Mouse (Mus musculus): ENCODE data around the gene Arl11. TPM values are rescaled to one million over a fixed set of nuclear protein-coding genes. Genes with fewer than 3 reads are reported as not detected.
A peak's percentile ranks its signal among the peaks of the same experiment; 100 is the strongest.

The Arl11 gene
- polyA plus RNA-seq, 1 experiment, result not detected

GRCm38 (mm10) chr14:61354251-61355235, 45.0 kb downstream of the Arl11 start:
- no peak overlapping the region for H3K9ac ChIP-seq (ENCODE audit: low read depth, poor library complexity, severe bottlenecking)
- no peak overlapping the region for H3K27ac ChIP-seq (ENCODE audit: insufficient read depth, low read length)
- no peaks in the 10 kb centered on the region for H3K4me1 ChIP-seq (ENCODE audit: control insufficient read depth, insufficient read depth, low read length)
- TF ChIP-seq CTCF (IDR thresholded peaks at IDR 0.05; ENCODE audit: low read depth, low read length), result no peak
- TF ChIP-seq POLR2A (IDR thresholded peaks at IDR 0.05; ENCODE audit: insufficient read depth, low read length), result no peak
- no peak for TF ChIP-seq EP300 (IDR thresholded peaks at IDR 0.05; ENCODE audit: insufficient read depth, low read depth, low read length)
- no peaks in the 10 kb centered on the region for H3K36me3 ChIP-seq (ENCODE audit: control insufficient read depth, insufficient read depth, low read length, poor library complexity, severe bottlenecking)
- no peaks in the 10 kb centered on the region for H3K27me3 ChIP-seq (ENCODE audit: control insufficient read depth, insufficient read depth, low read length, poor library complexity, severe bottlenecking)
- H3K9me3 ChIP-seq (replicated peaks; ENCODE audit: control insufficient read depth, insufficient read depth, low read length, poor library complexity, severe bottlenecking), result no peaks in the 10 kb centered on the region
- no peak overlapping the region for H3K4me3 ChIP-seq (ENCODE audit: low read depth, low read length)

DNA sequence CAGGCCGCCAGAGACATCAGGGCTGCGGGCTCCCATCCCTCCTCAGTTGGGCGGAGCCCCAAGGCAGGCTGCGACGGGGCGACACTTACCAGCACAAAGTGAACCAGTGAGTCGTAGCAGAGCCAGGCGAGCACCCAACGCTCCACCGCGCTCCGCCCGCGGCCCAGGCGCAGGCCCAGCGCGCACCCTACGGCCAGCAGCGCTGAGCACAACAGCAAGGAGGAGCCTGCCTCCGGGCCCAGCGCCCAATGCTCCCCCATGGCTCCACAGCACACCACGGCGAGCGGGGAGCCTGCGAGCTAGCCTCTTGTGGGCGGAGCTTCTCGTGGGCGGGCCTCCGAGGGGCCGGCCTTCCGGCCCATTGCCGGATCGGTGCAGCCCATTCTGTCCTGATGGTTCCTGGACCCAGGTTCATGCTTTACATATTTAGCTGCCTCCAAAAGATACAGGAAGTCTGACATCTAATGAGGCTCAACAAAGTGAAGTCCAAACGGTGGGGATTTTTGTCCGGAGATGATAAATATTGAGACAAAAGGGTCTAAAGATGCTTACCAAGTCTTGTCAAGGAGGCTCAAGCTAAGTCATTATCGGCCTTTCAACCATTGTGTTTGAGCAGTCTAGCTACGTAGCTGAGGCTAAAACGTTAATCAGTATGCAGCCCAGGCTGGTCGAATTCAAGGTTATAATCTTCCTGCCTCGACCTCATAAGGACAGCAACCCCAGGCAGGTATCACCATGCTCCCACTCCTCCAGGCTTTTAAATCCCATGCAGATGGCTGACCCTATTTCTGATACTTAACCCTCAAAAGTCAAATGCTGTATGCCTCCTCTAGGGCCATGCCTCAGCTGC, 50.8 kb downstream of the Arl11 start, which contains the start of gene Ebpl:
Gene Ebpl, minus strand, starts transcription at position 309 of the 850 bp plus-strand sequence.
- Histone ChIP-seq H3K9ac (ENCODE audit: low read depth, poor library complexity, severe bottlenecking) (peak within 1 kb of the TSS; percentile 46), H3K27ac (ENCODE audit: insufficient read depth, low read length) (peak within 1 kb of the TSS; percentile 0; the same call in 1 of the 2 replicates), H3K9me3 (replicated peaks; ENCODE audit: control insufficient read depth, insufficient read depth, low read length, poor library complexity, severe bottlenecking) (no peaks in the 10 kb centered on the region), H3K36me3 (ENCODE audit: control insufficient read depth, insufficient read depth, low read length, poor library complexity, severe bottlenecking) (no peaks in the 10 kb centered on the region), H3K4me1 (ENCODE audit: control insufficient read depth, insufficient read depth, low read length) (no peaks in the 10 kb centered on the region), H3K27me3 (ENCODE audit: control insufficient read depth, insufficient read depth, low read length, poor library complexity, severe bottlenecking) (no peaks in the 10 kb centered on the region), H3K4me3 (ENCODE audit: low read depth, low read length) (peak within 1 kb of the TSS; percentile 78)
- TF ChIP-seq EP300 (IDR thresholded peaks at IDR 0.05; ENCODE audit: insufficient read depth, low read depth, low read length), result no peak
- no peak for TF ChIP-seq CTCF (IDR thresholded peaks at IDR 0.05; ENCODE audit: low read depth, low read length)
- peak; percentile 87 for TF ChIP-seq POLR2A (IDR thresholded peaks at IDR 0.05; ENCODE audit: insufficient read depth, low read length)

- no peaks in the 10 kb centered on the region for H3K27me3 ChIP-seq (ENCODE audit: control insufficient read depth, insufficient read depth, low read length, poor library complexity, severe bottlenecking)
- 0 out of 2 replicates have a peak overlapping the region, but pooled peaks have one; percentile 28 for H3K4me3 ChIP-seq (ENCODE audit: low read depth, low read length)
- H3K36me3 ChIP-seq (ENCODE audit: control insufficient read depth, insufficient read depth, low read length, poor library complexity, severe bottlenecking), result 0 out of 2 replicates have a peak, but pooled peaks cover 2% of the 10 kb centered on the region
- no peak for TF ChIP-seq CTCF (IDR thresholded peaks at IDR 0.05; ENCODE audit: low read depth, low read length)
- no peak for TF ChIP-seq EP300 (IDR thresholded peaks at IDR 0.05; ENCODE audit: insufficient read depth, low read depth, low read length)
- TF ChIP-seq POLR2A (IDR thresholded peaks at IDR 0.05; ENCODE audit: insufficient read depth, low read length), result no peak
- H3K9me3 ChIP-seq (replicated peaks; ENCODE audit: control insufficient read depth, insufficient read depth, low read length, poor library complexity, severe bottlenecking), result no peaks in the 10 kb centered on the region
- H3K9ac ChIP-seq (ENCODE audit: low read depth, poor library complexity, severe bottlenecking), result 0 out of 2 replicates have a peak overlapping the region, but pooled peaks have one; percentile 46
- no peaks in the 10 kb centered on the region for H3K4me1 ChIP-seq (ENCODE audit: control insufficient read depth, insufficient read depth, low read length)
- H3K27ac ChIP-seq (ENCODE audit: insufficient read depth, low read length), result no peak overlapping the region
Observed at GRCm38 (mm10) chr14:61360981-61361511, 51.5 kb downstream of the Arl11 start.

Other genes with a start within 250 kb of the Arl11 start
- gene Sacs, start 171.3 kb upstream of the Arl11 start, polyA plus RNA-seq (2011; ENCODE audit: insufficient read depth, insufficient read length, low read depth, missing spikeins), result 11.5 and 13.3 TPM in 2 replicates
- not detected in 2 replicates for gene Sgcg, start 51.3 kb upstream of the Arl11 start, polyA plus RNA-seq (2011; ENCODE audit: insufficient read depth, insufficient read length, low read depth, missing spikeins)
- gene Ebpl, start 50.7 kb downstream of the Arl11 start, polyA plus RNA-seq (2011; ENCODE audit: insufficient read depth, insufficient read length, low read depth, missing spikeins), result 10.2 and 10.8 TPM in 2 replicates
- 120 and 129 TPM in 2 replicates for gene Kpna3, start 130.1 kb downstream of the Arl11 start, polyA plus RNA-seq (2011; ENCODE audit: insufficient read depth, insufficient read length, low read depth, missing spikeins)
- gene Spryd7, start 247.1 kb downstream of the Arl11 start, polyA plus RNA-seq (2011; ENCODE audit: insufficient read depth, insufficient read length, low read depth, missing spikeins), result 16.2 and 17.7 TPM in 2 replicates